Mouse (Mus musculus) lung, adult 2 months (tissue): ENCODE results near the gene 3110082I17Rik.

Experiments
- CTCF ChIP-seq: fragments of 200-500 bp; IDR thresholded peaks from 2 replicates; pipeline ENCODE4 v1.5.1; 2011; ENCODE audit warnings: mild to moderate bottlenecking, low read length, control low read depth; ENCODE audit not compliant: insufficient read depth
- POLR2A ChIP-seq: fragments of 200-500 bp; IDR thresholded peaks from 2 replicates; pipeline ENCODE4 v1.6.1; 2011; ENCODE audit warnings: low read depth, mild to moderate bottlenecking, control low read depth, low read length, borderline replicate concordance; ENCODE audit errors: extremely low read depth

DNA sequence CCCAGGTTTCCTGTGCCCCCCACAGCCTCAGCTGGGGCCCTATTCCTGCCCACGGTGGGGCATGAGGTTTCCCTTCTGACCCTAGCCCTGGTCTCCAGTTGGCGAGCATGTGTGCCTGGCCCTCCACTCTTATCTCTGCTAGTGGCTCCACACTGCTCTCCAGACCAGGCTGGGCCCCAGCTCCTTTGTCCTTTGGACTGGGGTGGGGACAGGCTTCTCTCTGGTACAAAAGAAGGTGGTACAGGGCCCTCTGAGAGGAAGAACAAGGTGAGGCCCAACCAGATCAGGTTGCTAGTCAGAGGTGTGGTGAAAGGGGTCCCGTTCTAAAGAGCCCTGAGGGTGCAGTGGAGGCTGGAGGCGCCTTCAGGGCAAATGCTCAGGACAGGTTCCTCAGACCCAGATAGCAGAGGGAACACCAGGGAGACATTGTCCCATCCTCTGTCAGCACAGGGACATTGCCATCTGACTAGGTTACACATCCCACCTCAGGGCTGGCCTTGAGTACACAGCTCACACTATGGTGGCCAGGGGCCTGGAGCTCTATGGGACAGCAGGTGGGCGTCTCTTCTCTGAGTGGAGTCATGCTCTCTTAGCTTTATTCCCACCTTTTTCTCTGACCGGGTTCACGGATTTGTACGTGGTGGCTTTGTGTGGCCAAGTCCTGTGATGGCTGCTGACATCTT is 127.6 kb downstream of the 3110082I17Rik start:
- TF ChIP-seq CTCF (no peak), POLR2A (no peak)
